Mouse (Mus musculus) forebrain, embryonic 11.5 days (tissue): ENCODE measurements around the gene Pcid2. TPM values are rescaled to one million over a fixed set of nuclear protein-coding genes. Genes with fewer than 3 reads are reported as not detected.

Experiments
- ATAC-seq: fragments of 200-750 bp; cut with Nextera tagmentation; replicated peaks from 2 replicates; pipeline ENCODE4 v1.8.0; 2017; ENCODE audit warnings: moderate TSS enrichment; ENCODE audit not compliant: low FRiP score
- DNase-seq: peaks from one replicate; pipeline ENCODE4 v3.0.0-alpha.2; 2017; ENCODE audit warnings: low spot score
- H3K27ac ChIP-seq: fragments of 300-500 bp; sonication (generic); 2 replicates; pipeline ENCODE4 v1.5.1; 2014; ENCODE audit warnings: low read depth, low read length
- H3K27me3 ChIP-seq: fragments of 300-500 bp; sonication (generic); 2 replicates; pipeline ENCODE4 v1.6.1; 2014; ENCODE audit warnings: mild to moderate bottlenecking, low read length, mixed read lengths; ENCODE audit not compliant: control insufficient read depth, insufficient read depth
- H3K36me3 ChIP-seq: fragments of 300-500 bp; sonication (generic); 2 replicates; pipeline ENCODE4 v1.6.1; 2014; ENCODE audit warnings: mild to moderate bottlenecking, low read length, moderate library complexity, mixed read lengths; ENCODE audit not compliant: control insufficient read depth, insufficient read depth
- H3K4me1 ChIP-seq: fragments of 300-500 bp; sonication (generic); replicated peaks from 2 replicates; pipeline ENCODE4 v1.6.1; 2014; ENCODE audit warnings: low read length, mixed read lengths; ENCODE audit not compliant: control insufficient read depth, insufficient read depth
- H3K4me2 ChIP-seq: fragments of 300-500 bp; sonication (generic); 2 replicates; pipeline ENCODE4 v1.6.1; 2014; ENCODE audit warnings: low read depth, mild to moderate bottlenecking, low read length, moderate library complexity, mixed read lengths; ENCODE audit not compliant: severe bottlenecking
- H3K4me3 ChIP-seq: fragments of 300-500 bp; sonication (generic); 2 replicates; pipeline ENCODE4 v1.5.1; 2014; ENCODE audit warnings: low read depth, low read length
- H3K9ac ChIP-seq: fragments of 300-500 bp; sonication (generic); 2 replicates; pipeline ENCODE4 v1.6.1; 2014; ENCODE audit warnings: low read length
- H3K9me3 ChIP-seq: fragments of 300-500 bp; sonication (generic); 2 replicates; pipeline ENCODE4 v1.6.1; 2016; ENCODE audit warnings: low read length, mixed read lengths; ENCODE audit not compliant: control insufficient read depth
- WGBS: fragments of 180-500 bp; shearing (Covaris S2); extraction: QIAGEN DNeasy Blood & Tissue Kit; methylation state at CpG from one replicate; pipeline ENCODE4 v1.1.7; 2014; 5-methylcytosine and 5-hydroxymethylcytosine counted together
- polyA plus RNA-seq: library from polyadenylated mRNA; unstranded; fragments of >200 nt; fragmentation: Nextera tagmentation; extraction: Ambion mirVana; gene quantifications from 2 replicates; pipeline ENCODE4 v1.2.1, GENCODE M21; 2014

Pcid2 gene
- polyA plus RNA-seq, 1 experiment from 2014 or later: 51.0 TPM

DNA sequence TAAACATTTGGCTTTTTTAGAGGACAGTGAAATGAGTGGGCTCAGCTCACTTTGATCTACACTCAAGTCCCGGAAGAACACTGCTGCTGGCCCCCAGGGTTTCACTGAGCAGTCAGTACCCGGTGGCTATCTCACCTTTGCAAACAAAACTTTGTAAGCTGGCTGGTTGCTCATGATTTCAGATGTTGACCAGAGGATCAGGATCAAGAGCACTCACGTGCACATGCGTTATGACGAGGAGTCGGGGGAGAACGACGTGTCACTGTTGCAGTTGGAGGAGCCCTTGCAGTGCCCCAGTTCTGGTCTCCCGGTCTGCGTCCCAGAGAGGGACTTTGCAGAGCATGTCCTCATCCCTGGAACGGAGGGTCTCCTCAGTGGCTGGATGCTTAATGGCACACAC lies 32.0 kb downstream of the Pcid2 start:
- H3K9me3 ChIP-seq: no peaks in the 10 kb centered on the region
- no peak overlapping the region for H3K4me2 ChIP-seq
- no peak overlapping the region for H3K4me3 ChIP-seq
- peaks cover 4% of the 10 kb centered on the region; the same call in 1 of the 2 replicates for H3K36me3 ChIP-seq
- ATAC-seq (no peak), DNase-seq (no peak)
- no peaks in the 10 kb centered on the region for H3K27me3 ChIP-seq
- H3K4me1 ChIP-seq: no peaks in the 10 kb centered on the region
- no peak overlapping the region for H3K27ac ChIP-seq
- no peak overlapping the region for H3K9ac ChIP-seq
- 93% methylated on average over 11 of the region's 11 CpGs for WGBS

DNA sequence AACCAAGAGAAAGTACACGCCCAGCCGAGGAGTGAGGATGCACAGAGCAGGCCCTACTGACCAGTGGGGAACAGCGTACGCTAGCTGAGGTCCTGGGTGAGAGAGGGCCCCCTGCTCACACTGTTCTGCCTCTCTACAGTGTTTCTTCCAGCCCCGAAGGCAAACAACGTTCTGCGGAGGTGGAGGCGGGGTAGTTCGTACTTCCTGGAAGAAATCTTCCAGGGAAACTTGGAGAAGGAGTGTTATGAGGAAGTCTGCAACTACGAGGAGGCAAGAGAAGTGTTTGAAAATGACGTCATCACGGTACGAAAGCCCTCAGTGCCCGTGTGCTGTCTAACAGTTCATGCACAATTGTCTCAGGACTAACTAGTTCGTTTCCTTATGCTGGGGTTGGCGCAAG lies 42.1 kb downstream of the Pcid2 start:
- 84% methylated on average over 16 of the region's 16 CpGs for WGBS
- H3K27ac ChIP-seq: no peak overlapping the region
- H3K4me3 ChIP-seq: no peak overlapping the region
- no peaks in the 10 kb centered on the region for H3K36me3 ChIP-seq
- ATAC-seq (no peak), DNase-seq (no peak)
- no peaks in the 10 kb centered on the region for H3K4me1 ChIP-seq
- H3K4me2 ChIP-seq: no peak overlapping the region
- H3K9me3 ChIP-seq: no peaks in the 10 kb centered on the region
- no peak overlapping the region for H3K9ac ChIP-seq
- H3K27me3 ChIP-seq: no peaks in the 10 kb centered on the region

DNA sequence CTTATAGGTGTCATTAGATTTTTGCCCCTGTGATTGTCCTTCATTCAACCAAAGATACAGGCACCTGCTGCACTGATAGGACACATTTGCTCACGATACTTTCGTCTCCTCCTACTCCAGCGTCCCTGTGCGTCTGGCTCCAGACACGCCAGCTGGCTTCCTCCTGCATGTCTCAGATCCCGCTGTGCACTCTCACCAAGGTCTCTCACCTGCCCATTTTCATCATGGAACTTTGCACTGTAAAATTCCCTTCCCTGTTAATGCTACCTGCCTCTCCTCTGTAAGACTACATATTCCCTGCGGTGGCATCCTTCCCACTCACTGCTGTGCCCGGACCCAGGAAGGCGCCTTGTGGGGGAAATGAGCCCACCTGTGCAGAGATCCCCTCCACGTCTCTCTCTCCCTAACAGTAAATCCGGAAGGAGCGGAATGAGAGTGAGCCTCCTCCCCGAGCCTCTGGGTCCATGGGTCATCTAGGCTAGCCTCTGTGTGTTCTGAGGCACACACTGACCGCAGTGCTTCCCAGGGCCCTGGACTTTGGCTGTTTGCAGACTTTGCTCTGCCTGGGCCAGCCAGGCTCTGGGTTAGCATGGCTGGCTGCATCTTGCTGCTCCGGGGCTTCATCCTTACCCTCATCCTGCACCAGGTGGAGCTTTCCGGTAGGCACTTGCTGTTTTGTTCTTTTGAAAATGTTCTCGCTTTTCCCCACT lies 44.7 kb downstream of the Pcid2 start, which contains the start of gene Proz:
Proz (plus strand) TSS at position 474 of the 710 bp plus-strand sequence.
- Histone ChIP-seq H3K36me3 (no peaks in the 10 kb centered on the region), H3K4me1 (no peaks in the 10 kb centered on the region), H3K27ac (no peak within 1 kb of the TSS), H3K4me3 (no peak within 1 kb of the TSS), H3K9me3 (no peaks in the 10 kb centered on the region), H3K27me3 (no peaks in the 10 kb centered on the region), H3K4me2 (no peak within 1 kb of the TSS), H3K9ac (no peak within 1 kb of the TSS)
- ATAC-seq: no peak
- DNase-seq: no peak
- 83% methylated on average over 17 of the region's 17 CpGs for WGBS

DNA sequence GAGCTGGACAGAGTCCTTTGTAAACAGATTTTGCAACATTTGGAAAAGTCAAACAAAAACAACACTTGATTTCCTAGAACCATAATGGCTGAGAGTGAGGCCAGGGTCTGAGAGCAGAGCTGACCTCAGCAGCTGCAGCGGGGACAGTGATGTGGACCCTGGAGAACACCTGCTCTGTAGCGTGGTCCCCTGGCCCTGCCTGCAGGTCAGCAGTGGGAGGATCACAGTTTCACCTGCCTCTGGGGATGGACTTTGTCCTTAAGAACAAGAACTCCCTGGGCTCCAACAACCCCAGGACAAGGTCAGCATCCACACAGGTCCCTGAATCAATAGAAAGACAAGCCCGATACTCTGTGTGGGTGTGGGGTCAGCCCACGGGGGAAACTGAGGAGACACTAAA lies 47.9 kb downstream of the Pcid2 start:
- Histone ChIP-seq H3K9me3 (no peaks in the 10 kb centered on the region), H3K9ac (no peak overlapping the region), H3K4me2 (no peak overlapping the region), H3K27me3 (no peaks in the 10 kb centered on the region), H3K36me3 (no peaks in the 10 kb centered on the region), H3K4me1 (no peaks in the 10 kb centered on the region), H3K27ac (no peak overlapping the region), H3K4me3 (no peak overlapping the region)
- WGBS: 87% methylated on average over 4 of the region's 4 CpGs
- DNase-seq (no peak), ATAC-seq (no peak)

DNA sequence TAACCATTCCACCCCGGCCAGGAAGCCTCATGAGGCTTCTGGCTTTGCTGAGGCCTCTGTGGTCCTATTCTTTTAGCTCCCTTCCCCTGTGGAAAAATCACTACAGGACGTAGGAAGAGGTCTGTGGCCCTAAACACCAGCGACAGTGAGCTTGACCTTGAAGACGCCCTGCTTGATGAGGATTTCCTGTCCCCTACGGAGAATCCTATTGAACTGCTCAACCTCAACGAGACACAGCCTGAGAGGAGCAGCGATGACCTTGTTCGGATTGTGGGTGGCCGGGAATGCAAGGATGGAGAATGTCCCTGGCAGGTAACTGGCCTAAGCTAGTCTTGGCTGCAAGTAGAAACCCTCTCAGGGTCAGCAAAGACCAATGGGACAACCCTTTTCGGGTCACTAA lies 54.7 kb downstream of the Pcid2 start:
- Histone ChIP-seq H3K9me3 (no peaks in the 10 kb centered on the region; the same call in 1 of the 2 replicates), H3K27me3 (no peaks in the 10 kb centered on the region), H3K36me3 (no peaks in the 10 kb centered on the region), H3K27ac (no peak overlapping the region), H3K4me3 (no peak overlapping the region), H3K4me2 (no peak overlapping the region), H3K4me1 (no peaks in the 10 kb centered on the region), H3K9ac (no peak overlapping the region)
- 84% methylated on average over 10 of the region's 10 CpGs for WGBS
- no peak for DNase-seq
- ATAC-seq: no peak

DNA sequence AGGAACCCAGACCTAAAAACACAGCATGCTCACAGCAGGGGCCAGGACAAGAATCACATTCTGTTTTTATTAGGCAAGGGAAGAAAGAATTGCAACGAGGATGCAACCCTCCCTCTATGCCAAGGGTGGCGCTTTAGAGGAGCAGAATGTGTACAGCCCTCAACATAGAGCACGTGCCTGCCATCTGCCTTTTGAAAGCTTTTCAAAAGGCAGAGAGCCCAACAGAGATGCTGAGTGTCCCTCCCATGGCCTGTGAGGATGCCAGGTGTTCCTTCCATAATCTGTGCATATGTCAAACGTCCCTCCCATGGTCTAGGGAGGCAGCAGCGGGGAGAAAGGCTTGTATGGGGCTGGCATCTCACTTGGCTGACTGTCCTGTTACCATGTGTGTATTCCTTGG lies 57.6 kb downstream of the Pcid2 start:
- Histone ChIP-seq H3K9me3 (no peaks in the 10 kb centered on the region; the same call in 1 of the 2 replicates), H3K9ac (no peak overlapping the region), H3K27me3 (no peaks in the 10 kb centered on the region), H3K4me3 (no peak overlapping the region), H3K4me2 (no peak overlapping the region), H3K4me1 (no peaks in the 10 kb centered on the region), H3K36me3 (no peaks in the 10 kb centered on the region), H3K27ac (no peak overlapping the region)
- no peak for ATAC-seq
- DNase-seq: no peak
- 67% methylated on average over 5 of the region's 5 CpGs for WGBS

DNA sequence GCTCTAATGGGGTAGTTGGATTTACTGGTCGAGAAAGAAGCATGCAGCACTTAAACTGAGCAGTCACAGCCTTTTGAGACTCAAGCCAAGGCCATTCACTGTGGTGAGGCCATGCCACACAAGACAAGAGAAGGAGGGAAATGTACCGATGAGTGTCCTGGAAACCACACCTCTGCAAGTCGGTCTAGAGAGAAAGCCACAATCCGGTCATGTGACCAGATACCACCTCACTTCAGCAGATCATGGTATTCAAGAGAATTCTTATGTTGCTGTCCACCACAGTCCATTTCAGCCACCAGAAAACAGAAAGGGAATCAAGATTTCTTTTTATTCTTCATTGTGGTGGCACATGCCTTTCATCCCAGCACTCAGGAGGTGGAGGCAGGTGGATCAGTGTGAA lies 63.8 kb downstream of the Pcid2 start:
- H3K27me3 ChIP-seq: no peaks in the 10 kb centered on the region
- H3K9me3 ChIP-seq: no peaks in the 10 kb centered on the region
- H3K9ac ChIP-seq: no peak overlapping the region
- WGBS: 91% methylated on average over 4 of the region's 4 CpGs
- ATAC-seq (no peak), DNase-seq (no peak)
- no peak overlapping the region for H3K4me2 ChIP-seq
- no peak overlapping the region for H3K4me3 ChIP-seq
- no peak overlapping the region for H3K27ac ChIP-seq
- no peaks in the 10 kb centered on the region for H3K4me1 ChIP-seq
- no peaks in the 10 kb centered on the region for H3K36me3 ChIP-seq

DNA sequence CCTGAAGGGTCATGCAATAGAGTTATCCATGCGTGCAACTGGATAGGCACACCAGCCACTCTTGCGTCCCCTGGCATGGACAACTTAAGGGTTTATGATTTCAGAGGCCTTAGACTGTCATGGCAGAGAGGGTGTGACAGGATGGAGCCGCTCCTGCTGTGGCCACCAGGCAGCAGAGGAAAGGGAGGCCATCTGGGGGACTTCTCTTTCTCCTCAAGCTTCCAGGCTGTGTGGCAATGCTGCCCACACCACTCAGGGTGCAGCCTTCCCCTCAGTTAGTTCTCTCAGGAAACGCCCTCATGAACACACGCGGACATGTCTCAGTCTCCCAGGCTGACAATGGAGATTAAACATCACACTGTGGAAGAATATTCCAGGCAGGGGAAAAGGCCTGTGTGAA lies 66.2 kb downstream of the Pcid2 start:
- no peak overlapping the region for H3K4me2 ChIP-seq
- no peaks in the 10 kb centered on the region for H3K36me3 ChIP-seq
- DNase-seq (no peak), ATAC-seq (no peak)
- H3K9ac ChIP-seq: no peak overlapping the region
- H3K9me3 ChIP-seq: no peaks in the 10 kb centered on the region
- H3K4me1 ChIP-seq: no peaks in the 10 kb centered on the region
- no peak overlapping the region for H3K27ac ChIP-seq
- H3K27me3 ChIP-seq: no peaks in the 10 kb centered on the region
- 84% methylated on average over 6 of the region's 6 CpGs for WGBS
- no peak overlapping the region for H3K4me3 ChIP-seq

DNA sequence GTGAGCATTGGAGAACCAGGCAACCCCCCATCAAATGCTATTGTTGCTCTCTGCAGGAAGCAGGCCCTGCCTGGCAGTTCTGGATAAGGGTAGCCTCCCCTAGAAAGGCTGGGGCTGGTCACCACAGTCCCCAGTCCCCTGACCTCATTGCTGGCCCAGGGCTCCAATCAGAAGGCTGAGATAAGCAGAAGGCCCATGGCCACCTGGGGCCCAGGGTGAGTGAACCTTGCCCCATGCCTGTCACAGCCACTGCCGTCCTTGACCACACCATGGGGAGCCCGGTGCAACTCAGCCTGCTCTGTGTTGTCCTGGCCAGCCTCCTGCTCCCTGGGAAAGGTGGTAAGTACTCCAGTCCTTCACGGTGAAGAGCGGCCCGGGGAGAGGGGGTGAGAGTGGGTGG lies 67.7 kb downstream of the Pcid2 start:
- Histone ChIP-seq H3K4me2 (no peak overlapping the region), H3K36me3 (no peaks in the 10 kb centered on the region), H3K27ac (no peak overlapping the region), H3K9ac (no peak overlapping the region), H3K4me3 (no peak overlapping the region), H3K9me3 (no peaks in the 10 kb centered on the region), H3K4me1 (no peaks in the 10 kb centered on the region), H3K27me3 (no peaks in the 10 kb centered on the region)
- ATAC-seq (no peak), DNase-seq (no peak)
- WGBS: 62% methylated on average over 5 of the region's 5 CpGs
